Mouse (Mus musculus) kidney, postnatal 0 days (tissue): ENCODE measurements at regions not wholly inside any gene's neighbourhood (a gene's known extent, or its start where the extent isn't known, plus 50 kb on each side); places are given as distances from the start of the nearest gene placed in this dataset.

Source experiments
- ATAC-seq: fragments of 200-750 bp; cut with Nextera tagmentation; replicated peaks from 2 replicates; pipeline ENCODE4 v1.8.0; 2017; ENCODE audit warnings: low read depth, moderate number of reproducible peaks, moderate TSS enrichment, moderate library complexity; ENCODE audit not compliant: low FRiP score
- DNase-seq: peaks from one replicate; pipeline ENCODE4 v3.0.0-alpha.2; 2016; ENCODE audit warnings: low spot score
- H3K27ac ChIP-seq: fragments of 300-500 bp; sonication (generic); 2 replicates; pipeline ENCODE4 v1.5.1; 2014; ENCODE audit warnings: mild to moderate bottlenecking
- H3K27me3 ChIP-seq: fragments of 300-500 bp; sonication (generic); 2 replicates; pipeline ENCODE4 v1.6.1; 2014; ENCODE audit warnings: low read length, mixed read lengths; ENCODE audit not compliant: insufficient read depth
- H3K36me3 ChIP-seq: fragments of 300-500 bp; sonication (generic); 2 replicates; pipeline ENCODE4 v1.6.1; 2014; ENCODE audit warnings: low read length, mixed read lengths; ENCODE audit not compliant: insufficient read depth
- H3K4me1 ChIP-seq: fragments of 300-500 bp; sonication (generic); replicated peaks from 2 replicates; pipeline ENCODE4 v1.6.1; 2014; ENCODE audit warnings: antibody characterized with exemption, low read length, mixed read lengths; ENCODE audit not compliant: insufficient read depth
- H3K4me2 ChIP-seq: fragments of 300-500 bp; sonication (generic); 2 replicates; pipeline ENCODE4 v1.6.1; 2014; ENCODE audit warnings: mild to moderate bottlenecking, low read length, moderate library complexity, mixed read lengths
- H3K4me3 ChIP-seq: fragments of 300-500 bp; sonication (generic); replicated peaks from 2 replicates; pipeline ENCODE4 v1.5.1; 2014; ENCODE audit warnings: low read depth, low read length
- H3K9ac ChIP-seq: fragments of 300-500 bp; sonication (generic); 2 replicates; pipeline ENCODE4 v1.6.1; 2014; ENCODE audit warnings: low read depth, low read length
- H3K9me3 ChIP-seq: fragments of 300-500 bp; sonication (generic); replicated peaks from 2 replicates; pipeline ENCODE4 v1.6.1; 2016; ENCODE audit warnings: low read length, inconsistent platforms, mixed read lengths
- CTCF ChIP-seq: IDR thresholded peaks from 2 replicates; pipeline ENCODE4 v1.5.1; 2016; ENCODE audit warnings: antibody characterized with exemption, low read depth, mild to moderate bottlenecking, moderate library complexity
- WGBS: fragments of 180-500 bp; shearing (Covaris S2); extraction: QIAGEN DNeasy Blood & Tissue Kit; methylation state at CpG from one replicate; pipeline ENCODE4 v1.1.7; 2014; 5-methylcytosine and 5-hydroxymethylcytosine counted together

DNA sequence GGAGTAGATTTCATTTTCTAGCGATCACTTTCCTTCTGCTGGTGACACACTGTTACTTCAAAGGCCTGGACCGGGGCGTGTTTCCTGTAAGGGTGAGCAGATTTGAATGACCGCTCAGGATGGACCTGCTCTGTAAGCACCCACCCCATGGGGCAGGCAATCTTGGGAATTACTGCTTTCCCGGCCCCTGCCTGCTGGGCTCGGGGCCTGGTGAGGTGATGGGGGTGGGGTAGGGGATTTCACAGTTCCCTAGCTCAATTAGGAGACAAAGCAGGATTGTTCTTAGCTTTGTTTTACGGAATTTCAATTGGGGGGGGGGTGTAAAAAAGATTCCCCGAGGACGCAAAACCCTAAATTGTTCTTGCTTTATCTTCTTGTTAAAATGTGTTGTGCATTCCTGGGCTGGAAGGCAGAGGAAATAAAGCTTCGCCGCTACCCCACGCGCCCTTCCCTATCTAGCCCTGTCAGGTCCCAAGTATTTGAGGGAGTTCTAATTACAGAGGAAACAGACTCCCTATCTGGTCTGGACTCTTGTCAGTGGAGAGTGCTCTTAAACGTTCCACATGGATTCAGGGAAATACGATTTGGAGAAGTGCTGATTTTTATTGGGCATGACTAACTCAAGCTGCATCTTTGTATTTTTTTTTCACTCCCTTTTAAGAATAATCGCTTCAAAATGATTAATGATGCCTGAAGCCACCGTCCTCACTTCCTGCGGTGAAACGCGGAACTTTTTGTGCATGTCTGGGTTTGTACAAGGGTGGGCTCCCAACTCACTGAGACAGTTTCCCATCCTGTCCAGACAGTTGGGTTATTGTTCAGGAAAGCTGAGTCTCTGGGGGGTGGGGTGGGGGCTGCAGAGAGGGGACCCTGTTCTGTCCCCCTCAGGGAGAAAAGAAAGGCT lies 194.3 kb downstream of the Enc1 start:
- no peaks in the 10 kb centered on the region for H3K27me3 ChIP-seq
- H3K9me3 ChIP-seq = no peaks in the 10 kb centered on the region
- TF ChIP-seq CTCF = no peak
- no peaks in the 10 kb centered on the region for H3K36me3 ChIP-seq
- peaks cover 11% of the 10 kb centered on the region for H3K4me1 ChIP-seq
- DNase-seq (peak; percentile 95), ATAC-seq (peak; percentile 73)
- 3% methylated on average over 20 of the region's 20 CpGs for WGBS
- peak overlapping the region; percentile 27 for H3K4me3 ChIP-seq
- peak overlapping the region; percentile 63 for H3K4me2 ChIP-seq
- 0 out of 2 replicates have a peak overlapping the region, but pooled peaks have one; percentile 41 for H3K9ac ChIP-seq
- peak overlapping the region; percentile 70 for H3K27ac ChIP-seq

DNA sequence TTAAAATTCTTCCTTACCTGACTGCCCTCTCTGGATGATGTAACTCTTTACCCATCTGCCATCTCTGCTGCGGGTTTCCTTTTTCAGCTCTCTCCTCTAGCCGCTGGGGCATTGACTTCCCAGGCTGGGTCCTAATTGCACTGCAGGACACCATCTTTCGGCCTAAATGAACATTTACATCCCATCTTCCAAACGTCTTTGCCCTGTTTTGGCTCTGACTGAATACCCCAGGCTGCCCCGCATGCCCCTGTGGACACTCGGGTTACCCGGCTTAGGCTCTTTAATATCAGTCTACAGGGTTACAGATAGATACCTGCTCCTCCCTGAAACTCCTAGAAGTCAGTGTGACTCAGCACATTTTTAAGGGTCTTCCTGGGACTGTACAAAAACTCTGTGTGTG lies 193.3 kb downstream of the Enc1 start:
- Histone ChIP-seq H3K9me3 (no peaks in the 10 kb centered on the region), H3K4me1 (peaks cover 7% of the 10 kb centered on the region), H3K36me3 (no peaks in the 10 kb centered on the region), H3K27me3 (no peaks in the 10 kb centered on the region), H3K4me2 (no peak overlapping the region), H3K4me3 (no peak overlapping the region), H3K27ac (no peak overlapping the region), H3K9ac (no peak overlapping the region)
- TF ChIP-seq CTCF = no peak
- WGBS = 69% methylated on average over 7 of the region's 7 CpGs
- no peak for DNase-seq
- no peak for ATAC-seq

DNA sequence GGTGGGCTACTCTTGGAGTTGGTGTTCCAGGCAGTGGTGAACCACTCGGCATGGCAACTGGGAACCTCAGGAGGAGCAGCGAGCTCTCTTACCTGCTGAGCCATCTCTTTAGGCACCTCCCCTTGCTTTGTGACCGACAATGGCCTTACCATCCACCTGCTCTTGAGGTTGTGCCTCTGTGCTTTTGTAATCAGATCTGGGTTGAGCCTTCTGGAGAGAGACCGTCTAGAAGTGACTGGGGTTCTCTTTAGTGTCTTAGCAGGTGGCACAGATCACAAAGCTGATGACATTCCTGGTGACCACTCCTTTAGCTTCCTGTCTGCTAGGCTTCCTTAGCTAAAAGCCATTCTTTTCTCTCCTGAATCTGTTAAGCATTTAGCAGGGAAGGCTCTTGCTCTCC lies 191.7 kb downstream of the Enc1 start:
- Histone ChIP-seq H3K27me3 (no peaks in the 10 kb centered on the region), H3K9ac (no peak overlapping the region), H3K4me1 (peaks cover 6% of the 10 kb centered on the region), H3K4me3 (no peak overlapping the region), H3K27ac (no peak overlapping the region), H3K9me3 (no peaks in the 10 kb centered on the region), H3K36me3 (no peaks in the 10 kb centered on the region), H3K4me2 (no peak overlapping the region)
- DNase-seq (peak; percentile 39), ATAC-seq (no peak)
- 48% methylated on average over 4 of the region's 4 CpGs for WGBS
- no peak for TF ChIP-seq CTCF

DNA sequence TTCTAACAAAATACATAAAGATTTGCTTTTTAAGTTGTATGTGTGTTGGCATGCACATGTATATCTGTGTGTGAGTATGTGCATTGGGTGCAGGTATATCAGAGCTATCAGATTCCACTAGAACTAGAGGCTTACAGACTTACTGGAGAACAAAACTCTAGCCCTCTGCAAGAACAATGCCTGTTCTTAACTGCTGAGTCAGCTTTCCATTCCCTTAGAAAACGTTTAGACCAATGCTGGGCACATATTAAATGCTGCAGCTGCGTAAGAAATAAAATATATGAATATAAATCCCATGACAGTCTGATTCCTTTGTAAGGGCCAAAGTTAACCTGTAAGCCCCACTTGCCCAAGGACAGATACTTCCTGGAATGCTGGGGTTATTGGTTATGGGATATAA lies 190.0 kb downstream of the Enc1 start:
- Histone ChIP-seq H3K27ac (no peak overlapping the region), H3K4me1 (peaks cover 6% of the 10 kb centered on the region), H3K4me3 (no peak overlapping the region), H3K27me3 (no peaks in the 10 kb centered on the region), H3K9me3 (no peaks in the 10 kb centered on the region), H3K36me3 (no peaks in the 10 kb centered on the region), H3K4me2 (no peak overlapping the region), H3K9ac (no peak overlapping the region)
- no peak for TF ChIP-seq CTCF
- 49% methylated on average over 2 of the region's 2 CpGs for WGBS
- ATAC-seq (no peak), DNase-seq (no peak)

DNA sequence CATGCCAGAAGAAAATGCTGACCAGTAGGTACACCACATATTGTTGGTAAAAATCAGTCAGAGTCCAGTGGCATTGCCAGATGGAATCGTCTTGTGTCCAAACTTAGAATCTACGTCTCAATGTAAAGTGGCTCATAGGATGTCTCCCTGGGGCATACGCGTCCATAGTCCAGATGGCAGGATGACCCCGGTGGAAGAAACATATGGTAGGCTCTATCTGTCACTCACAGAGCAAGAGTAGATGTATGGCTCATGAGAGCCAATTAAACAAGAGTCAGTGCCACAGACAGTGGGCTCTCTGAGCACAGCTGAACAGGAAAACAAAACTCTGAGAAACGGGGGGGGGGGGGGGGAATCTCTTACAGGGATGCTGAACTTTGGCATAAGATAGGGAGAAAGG lies 187.3 kb downstream of the Enc1 start:
- ATAC-seq (no peak), DNase-seq (no peak)
- Histone ChIP-seq H3K9ac (no peak overlapping the region), H3K4me2 (no peak overlapping the region), H3K9me3 (no peaks in the 10 kb centered on the region), H3K36me3 (no peaks in the 10 kb centered on the region), H3K4me3 (no peak overlapping the region), H3K4me1 (no peaks in the 10 kb centered on the region), H3K27ac (no peak overlapping the region), H3K27me3 (no peaks in the 10 kb centered on the region)
- TF ChIP-seq CTCF = no peak
- 67% methylated on average over 6 of the region's 6 CpGs for WGBS

DNA sequence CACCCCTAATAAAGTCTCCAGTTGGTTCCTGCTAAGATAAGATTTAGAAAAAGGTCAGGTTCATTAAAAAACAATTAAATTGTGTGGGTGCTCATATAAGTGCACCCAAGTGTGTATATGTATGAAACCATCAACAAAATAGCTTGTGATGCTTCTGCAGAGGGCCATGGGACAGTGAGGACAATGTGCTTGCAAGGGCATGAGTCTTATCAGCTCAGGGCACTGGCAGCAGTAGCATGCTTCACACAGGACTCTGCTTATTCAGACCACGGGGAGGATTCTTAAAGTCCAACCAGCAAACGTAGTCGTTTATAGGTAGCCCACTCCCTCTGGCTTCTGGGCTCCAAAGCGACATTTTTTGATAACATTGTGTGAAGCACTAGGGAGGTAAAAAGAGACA lies 186.6 kb downstream of the Enc1 start:
- ATAC-seq (no peak), DNase-seq (no peak)
- no peaks in the 10 kb centered on the region for H3K36me3 ChIP-seq
- no peaks in the 10 kb centered on the region for H3K27me3 ChIP-seq
- H3K4me1 ChIP-seq = no peaks in the 10 kb centered on the region
- H3K4me2 ChIP-seq = no peak overlapping the region
- no peak overlapping the region for H3K27ac ChIP-seq
- H3K4me3 ChIP-seq = no peak overlapping the region
- H3K9ac ChIP-seq = no peak overlapping the region
- TF ChIP-seq CTCF = no peak
- no peaks in the 10 kb centered on the region for H3K9me3 ChIP-seq
- WGBS = 67% methylated on average over 4 of the region's 4 CpGs

DNA sequence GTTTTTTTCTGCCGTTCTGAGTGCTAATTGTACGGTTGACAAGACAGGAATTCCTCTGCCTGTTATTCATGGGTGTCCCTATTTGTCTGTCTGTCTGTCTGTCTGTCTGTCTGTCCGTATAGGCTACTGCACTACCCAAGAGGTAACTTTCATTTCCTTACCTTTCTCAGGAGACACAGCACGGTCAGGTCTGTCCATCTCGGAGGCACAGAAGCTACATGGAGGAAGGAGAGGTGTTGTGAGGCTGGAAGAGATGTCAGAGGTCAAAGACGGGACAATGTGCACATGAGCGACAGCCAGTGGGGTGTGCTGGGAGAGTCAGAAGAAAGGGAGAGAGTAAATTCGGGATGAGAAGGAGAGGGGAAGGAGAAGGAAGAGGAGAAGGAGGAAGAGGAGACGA lies 184.8 kb downstream of the Enc1 start:
- DNase-seq (no peak), ATAC-seq (no peak)
- Histone ChIP-seq H3K36me3 (no peaks in the 10 kb centered on the region), H3K27ac (no peak overlapping the region), H3K9ac (no peak overlapping the region), H3K27me3 (no peaks in the 10 kb centered on the region), H3K4me2 (no peak overlapping the region), H3K9me3 (no peaks in the 10 kb centered on the region), H3K4me1 (no peaks in the 10 kb centered on the region), H3K4me3 (no peak overlapping the region)
- 82% methylated on average over 9 of the region's 9 CpGs for WGBS
- TF ChIP-seq CTCF = no peak
